Mouse (Mus musculus) midbrain, postnatal 0 days (tissue): ENCODE data around the gene Pla2g7. TPM values are rescaled to one million over a fixed set of nuclear protein-coding genes. Genes with fewer than 3 reads are reported as not detected.

Experiments used
- ATAC-seq: fragments of 200-750 bp; cut with Nextera tagmentation; 2 replicates; pipeline ENCODE4 v1.8.0; 2017; ENCODE audit warnings: moderate number of reproducible peaks, mild to moderate bottlenecking, moderate TSS enrichment, moderate library complexity; ENCODE audit not compliant: low FRiP score
- DNase-seq: peaks from one replicate; pipeline ENCODE4 v3.0.0-alpha.2; 2015; ENCODE audit warnings: low spot score
- H3K27ac ChIP-seq: fragments of 300-500 bp; sonication (generic); 2 replicates; pipeline ENCODE4 v1.5.1; 2014; ENCODE audit warnings: low read depth, mild to moderate bottlenecking, low read length, mixed read lengths
- H3K27me3 ChIP-seq: fragments of 300-500 bp; sonication (generic); 2 replicates; pipeline ENCODE4 v1.6.1; 2014; ENCODE audit warnings: low read length, control low read depth, mixed read lengths; ENCODE audit not compliant: insufficient read depth
- H3K36me3 ChIP-seq: fragments of 300-500 bp; sonication (generic); 2 replicates; pipeline ENCODE4 v1.6.1; 2014; ENCODE audit warnings: low read length, control low read depth, mixed read lengths; ENCODE audit not compliant: insufficient read depth
- H3K4me1 ChIP-seq: fragments of 300-500 bp; sonication (generic); 2 replicates; pipeline ENCODE4 v1.6.1; 2014; ENCODE audit warnings: mild to moderate bottlenecking, control low read depth, antibody characterized with exemption, low read length, mixed read lengths; ENCODE audit not compliant: insufficient read depth
- H3K4me2 ChIP-seq: fragments of 300-500 bp; sonication (generic); 2 replicates; pipeline ENCODE4 v1.6.1; 2014; ENCODE audit warnings: low read depth, mild to moderate bottlenecking, low read length, mixed read lengths; ENCODE audit not compliant: poor library complexity, severe bottlenecking
- H3K4me3 ChIP-seq: fragments of 300-500 bp; sonication (generic); 2 replicates; pipeline ENCODE4 v1.5.1; 2014; ENCODE audit warnings: low read depth, mild to moderate bottlenecking, low read length, moderate library complexity
- H3K9ac ChIP-seq: fragments of 300-500 bp; sonication (generic); replicated peaks from 2 replicates; pipeline ENCODE4 v1.6.1; 2014; ENCODE audit warnings: mild to moderate bottlenecking, low read length, moderate library complexity, mixed read lengths; ENCODE audit not compliant: poor library complexity, severe bottlenecking
- H3K9me3 ChIP-seq: fragments of 300-500 bp; sonication (generic); 2 replicates; pipeline ENCODE4 v1.6.1; 2016; ENCODE audit warnings: low read length, control low read depth
- CTCF ChIP-seq: IDR thresholded peaks from 2 replicates; pipeline ENCODE4 v1.5.1; 2016; ENCODE audit warnings: antibody characterized with exemption, mild to moderate bottlenecking
- WGBS: fragments of 180-500 bp; shearing (Covaris S2); extraction: QIAGEN DNeasy Blood & Tissue Kit; methylation state at CpG from one replicate; pipeline ENCODE4 v1.1.7; 2014; 5-methylcytosine and 5-hydroxymethylcytosine counted together
- polyA plus RNA-seq: library from polyadenylated mRNA; unstranded; fragments of >200 nt; fragmentation: Nextera tagmentation; extraction: Ambion mirVana; gene quantifications from 2 replicates; pipeline ENCODE4 v1.2.1, GENCODE M21; 2015
- total RNA-seq: library from RNA; depleted of rRNA; stranded (reverse); fragments of >200 nt; gene quantifications from 2 replicates; pipeline ENCODE4 v1.2.3, GENCODE M21; 2014

Pla2g7 gene
- total and polyA plus RNA-seq, 2 experiments from 2014 or later: 49.7 to 93.9 TPM

GRCm38 (mm10) chr17:43587278-43587677, 19.4 kb downstream of the Pla2g7 start:
- Histone ChIP-seq H3K36me3 (no peaks in the 10 kb centered on the region), H3K4me2 (no peak overlapping the region), H3K9me3 (no peaks in the 10 kb centered on the region), H3K4me1 (no peaks in the 10 kb centered on the region), H3K9ac (no peak overlapping the region), H3K27ac (no peak overlapping the region), H3K27me3 (no peaks in the 10 kb centered on the region), H3K4me3 (no peak overlapping the region)
- ATAC-seq (no peak), DNase-seq (no peak)
- no peak for TF ChIP-seq CTCF
- 82% methylated on average over 2 of the region's 2 CpGs for WGBS

GRCm38 (mm10) chr17:43589750-43590149, 21.9 kb downstream of the Pla2g7 start:
- H3K4me1 ChIP-seq: no peaks in the 10 kb centered on the region
- no peak overlapping the region for H3K9ac ChIP-seq
- DNase-seq: no peak
- TF ChIP-seq CTCF: no peak
- H3K27me3 ChIP-seq: no peaks in the 10 kb centered on the region
- H3K36me3 ChIP-seq: no peaks in the 10 kb centered on the region
- WGBS: 94% methylated on average over 6 of the region's 6 CpGs
- no peak overlapping the region for H3K4me2 ChIP-seq
- H3K27ac ChIP-seq: no peak overlapping the region
- ATAC-seq: no peak
- H3K4me3 ChIP-seq: no peak overlapping the region
- H3K9me3 ChIP-seq: no peaks in the 10 kb centered on the region

GRCm38 (mm10) chr17:43590531-43590930, 22.6 kb downstream of the Pla2g7 start:
- Histone ChIP-seq H3K27ac (no peak overlapping the region), H3K4me2 (no peak overlapping the region), H3K9me3 (no peaks in the 10 kb centered on the region), H3K9ac (no peak overlapping the region), H3K4me1 (no peaks in the 10 kb centered on the region), H3K27me3 (no peaks in the 10 kb centered on the region), H3K36me3 (no peaks in the 10 kb centered on the region), H3K4me3 (no peak overlapping the region)
- DNase-seq (peak; percentile 67), ATAC-seq (no peak)
- WGBS: 70% methylated on average over 5 of the region's 5 CpGs
- no peak for TF ChIP-seq CTCF

GRCm38 (mm10) chr17:43592296-43593291, 24.7 kb downstream of the Pla2g7 start:
- Histone ChIP-seq H3K4me2 (no peak overlapping the region), H3K9me3 (no peaks in the 10 kb centered on the region), H3K27me3 (no peaks in the 10 kb centered on the region), H3K27ac (no peak overlapping the region), H3K4me3 (no peak overlapping the region), H3K36me3 (no peaks in the 10 kb centered on the region), H3K9ac (no peak overlapping the region), H3K4me1 (no peaks in the 10 kb centered on the region)
- WGBS: 90% methylated on average over 21 of the region's 21 CpGs
- no peak for TF ChIP-seq CTCF
- ATAC-seq: no peak
- no peak for DNase-seq

- no peaks in the 10 kb centered on the region for H3K36me3 ChIP-seq
- 98% methylated on average over 2 of the region's 2 CpGs for WGBS
- no peak for TF ChIP-seq CTCF
These were observed 29.8 kb downstream of the Pla2g7 start for GRCm38 (mm10) chr17:43597742-43598141.

GRCm38 (mm10) chr17:43598706-43599105, 30.8 kb downstream of the Pla2g7 start:
- DNase-seq: no peak
- WGBS: 64% methylated on average over 4 of the region's 4 CpGs
- Histone ChIP-seq H3K27me3 (no peaks in the 10 kb centered on the region), H3K4me1 (no peaks in the 10 kb centered on the region), H3K36me3 (no peaks in the 10 kb centered on the region), H3K4me2 (no peak overlapping the region), H3K27ac (no peak overlapping the region), H3K9me3 (no peaks in the 10 kb centered on the region), H3K9ac (no peak overlapping the region), H3K4me3 (no peak overlapping the region)
- no peak for TF ChIP-seq CTCF
- no peak for ATAC-seq

More at GRCm38 (mm10) chr17:43597742-43598141, 29.8 kb downstream of the Pla2g7 start:
- no peak for ATAC-seq
- no peak for DNase-seq
- no peaks in the 10 kb centered on the region for H3K27me3 ChIP-seq
- H3K9me3 ChIP-seq: no peaks in the 10 kb centered on the region
- H3K4me3 ChIP-seq: no peak overlapping the region
- no peak overlapping the region for H3K27ac ChIP-seq
- H3K4me1 ChIP-seq: no peaks in the 10 kb centered on the region
- no peak overlapping the region for H3K4me2 ChIP-seq
- no peak overlapping the region for H3K9ac ChIP-seq
